Mouse (Mus musculus) lung, postnatal 0 days (tissue): ENCODE measurements around the gene Smtnl2.

Experiments
- CTCF ChIP-seq: IDR thresholded peaks from 2 replicates; pipeline ENCODE4 v1.5.1; 2016; ENCODE audit warnings: antibody characterized with exemption, mild to moderate bottlenecking
- EP300 ChIP-seq: IDR thresholded peaks from 2 replicates; pipeline ENCODE4 v1.6.1; 2016; ENCODE audit warnings: antibody characterized with exemption, mild to moderate bottlenecking, control low read depth

DNA sequence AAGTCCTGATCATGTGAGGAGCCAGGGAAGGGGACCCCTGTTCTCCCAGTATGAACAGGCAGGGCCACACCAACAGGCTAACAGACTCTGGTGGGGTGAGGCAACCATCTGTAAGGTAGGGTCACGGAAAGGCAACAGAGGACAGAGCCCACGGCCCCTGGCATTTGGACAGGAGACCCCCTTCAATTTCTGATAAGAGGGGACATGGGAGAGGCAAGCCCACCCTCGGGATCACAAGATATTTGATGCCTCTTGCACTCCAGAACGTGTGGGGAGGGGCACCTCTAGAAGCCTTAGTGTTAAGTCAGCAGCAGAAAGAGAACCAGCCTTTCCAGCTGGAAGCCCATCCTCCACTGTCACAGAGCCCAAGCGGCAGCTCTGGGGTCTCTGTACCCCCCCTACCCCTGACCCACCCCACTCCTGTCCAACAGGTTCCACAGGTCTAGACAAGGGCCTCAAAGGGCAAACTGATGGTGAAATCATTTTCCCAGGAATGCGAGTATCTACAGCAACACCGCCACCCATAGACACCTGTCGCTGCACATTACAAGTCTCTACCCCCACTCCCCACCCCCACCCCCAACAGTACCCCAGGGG, 5.3 kb downstream of the Smtnl2 start:
- no peak for TF ChIP-seq CTCF
- TF ChIP-seq EP300, result no peak
